In the genomic region with DNA sequence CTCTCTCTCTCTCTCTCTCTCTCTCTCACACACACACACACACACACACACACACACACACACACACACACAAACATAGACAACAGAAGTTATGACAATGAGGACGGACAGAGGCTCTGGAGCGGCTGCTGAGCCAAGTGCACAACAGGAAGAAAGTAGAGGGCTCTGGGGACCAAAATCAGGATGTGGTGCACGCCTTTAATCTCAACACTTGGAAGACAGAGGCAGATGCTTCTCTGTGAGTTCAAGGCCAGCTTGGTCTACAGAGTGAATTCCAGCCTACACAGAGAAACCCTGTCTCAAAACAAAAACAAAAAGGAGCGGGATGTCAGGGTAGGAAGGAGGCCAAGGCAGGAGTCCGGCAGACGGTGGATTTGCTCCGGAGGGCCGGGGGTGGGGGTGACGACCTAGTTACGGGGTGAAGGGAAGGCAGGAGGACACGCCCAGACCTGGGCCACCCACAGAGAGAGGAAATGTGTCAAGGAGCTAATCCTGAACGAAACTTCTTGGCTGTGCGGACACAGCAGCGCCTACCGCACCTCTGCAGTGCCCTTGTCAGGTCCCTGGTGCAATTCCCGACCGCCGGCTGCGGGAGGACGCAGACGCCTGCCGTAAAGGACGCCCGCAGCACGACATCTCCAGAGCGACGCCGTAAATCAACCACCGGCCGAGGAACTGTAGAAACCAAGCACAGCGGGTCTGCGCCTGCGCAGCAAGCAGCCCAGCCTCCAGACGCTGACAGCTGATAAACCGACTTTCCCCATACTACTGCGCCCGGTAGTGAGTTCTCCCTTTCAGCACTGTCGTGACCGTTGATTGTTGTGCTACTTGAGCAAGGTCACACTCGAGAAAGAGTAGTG, we compare ENCODE assay signal across 8 mouse cellular contexts. TPM values are rescaled to one million over a fixed set of nuclear protein-coding genes. Genes with fewer than 3 reads are reported as not detected.
DNase-seq lines count a peak whose midpoint lies in the region; ATAC-seq and TF ChIP-seq lines count a peak whose summit lies in the region.

TSS of gene Ndufs5 (minus strand) at position 629 of the 860 bp plus-strand sequence.

- H3K9ac ChIP-seq in ES-Bruce4 (ENCODE audit: low read depth, poor library complexity, severe bottlenecking) = peak within 1 kb of the TSS; percentile 70
- peak within 1 kb of the TSS; percentile 93 for H3K9ac ChIP-seq in forebrain, embryonic 13.5 days
- H3K9ac ChIP-seq in liver, postnatal 0 days (replicated peaks) = peak within 1 kb of the TSS; percentile 91
- peak within 1 kb of the TSS; percentile 84 for H3K9ac ChIP-seq in neural tube, embryonic 14.5 days (replicated peaks; ENCODE audit: low read depth, low read length)

- H3K27me3 ChIP-seq in ES-Bruce4 (ENCODE audit: control insufficient read depth, insufficient read depth, low read length, poor library complexity, severe bottlenecking) = no peaks in the 10 kb centered on the region
- H3K27me3 ChIP-seq in forebrain, embryonic 13.5 days = no peaks in the 10 kb centered on the region
- H3K27me3 ChIP-seq in liver, postnatal 0 days (ENCODE audit: insufficient read depth, low read length) = no peaks in the 10 kb centered on the region
- no peaks in the 10 kb centered on the region for H3K27me3 ChIP-seq in neural tube, embryonic 14.5 days (ENCODE audit: control insufficient read depth, insufficient read depth, low read length)

- peak; percentile 98 to 99 for DNase-seq in heart, postnatal 10 days
- peak; percentile 75 for DNase-seq in large intestine, adult 2 months (ENCODE audit: low read depth, low spot score)
- DNase-seq in liver, postnatal 0 days = peak; percentile 98
- DNase-seq in testis, postnatal 10 days (ENCODE audit: low spot score) = peak; percentile 98

- 0 out of 2 replicates have a peak, but pooled peaks cover 1% of the 10 kb centered on the region for H3K9me3 ChIP-seq in ES-Bruce4 (replicated peaks; ENCODE audit: control insufficient read depth, insufficient read depth, low read length, poor library complexity, severe bottlenecking)
- no peaks in the 10 kb centered on the region for H3K9me3 ChIP-seq in forebrain, embryonic 13.5 days (replicated peaks)
- no peaks in the 10 kb centered on the region for H3K9me3 ChIP-seq in liver, postnatal 0 days (ENCODE audit: low read length)
- no peaks in the 10 kb centered on the region for H3K9me3 ChIP-seq in neural tube, embryonic 14.5 days (ENCODE audit: control insufficient read depth, low read length)

- no peak for TF ChIP-seq EP300 in ES-Bruce4 (IDR thresholded peaks at IDR 0.05; ENCODE audit: insufficient read depth, low read depth, low read length)
- no peak for TF ChIP-seq EP300 in liver, postnatal 0 days (IDR thresholded peaks at IDR 0.05; ENCODE audit: low read depth)

- no peak within 1 kb of the TSS for H3K27ac ChIP-seq in ES-Bruce4 (ENCODE audit: insufficient read depth, low read length)
- H3K27ac ChIP-seq in forebrain, embryonic 13.5 days = peak within 1 kb of the TSS; percentile 52; the same call in 1 of the 2 replicates
- H3K27ac ChIP-seq in liver, postnatal 0 days (ENCODE audit: low read depth) = peak within 1 kb of the TSS; percentile 74
- H3K27ac ChIP-seq in neural tube, embryonic 14.5 days (ENCODE audit: low read depth, low read length) = peak within 1 kb of the TSS; percentile 50; the same call in 1 of the 2 replicates

- H3K36me3 ChIP-seq in ES-Bruce4 (ENCODE audit: control insufficient read depth, insufficient read depth, low read length, poor library complexity, severe bottlenecking) = peaks cover 7% of the 10 kb centered on the region; the same call in 1 of the 2 replicates
- H3K36me3 ChIP-seq in forebrain, embryonic 13.5 days (ENCODE audit: poor library complexity, severe bottlenecking) = peaks cover 26% of the 10 kb centered on the region
- no peaks in the 10 kb centered on the region; the same call in 1 of the 2 replicates for H3K36me3 ChIP-seq in liver, postnatal 0 days (replicated peaks; ENCODE audit: insufficient read depth, low read length)
- H3K36me3 ChIP-seq in neural tube, embryonic 14.5 days (ENCODE audit: control insufficient read depth, insufficient read depth, low read length) = peaks cover 12% of the 10 kb centered on the region

- peak within 1 kb of the TSS; percentile 86 for H3K4me2 ChIP-seq in forebrain, embryonic 13.5 days
- peak within 1 kb of the TSS; percentile 56 for H3K4me2 ChIP-seq in liver, postnatal 0 days (ENCODE audit: low read depth, low read length)
- H3K4me2 ChIP-seq in neural tube, embryonic 14.5 days (ENCODE audit: low read depth, low read length) = peak within 1 kb of the TSS; percentile 78

- peaks cover 1% of the 10 kb centered on the region for H3K4me1 ChIP-seq in ES-Bruce4 (ENCODE audit: control insufficient read depth, insufficient read depth, low read length)
- H3K4me1 ChIP-seq in forebrain, embryonic 13.5 days = peaks cover 10% of the 10 kb centered on the region
- no peaks in the 10 kb centered on the region for H3K4me1 ChIP-seq in liver, postnatal 0 days (ENCODE audit: insufficient read depth)
- peaks cover 4% of the 10 kb centered on the region; the same call in 1 of the 2 replicates for H3K4me1 ChIP-seq in neural tube, embryonic 14.5 days (ENCODE audit: control insufficient read depth, insufficient read depth, low read length)

- intact Hi-C loops in heart, postnatal 10 days (cut with DNase I) = loop anchor here (2.0 to 5.0 kb wide), 2 partner anchors 31 to 111 kb away; no protein-coding TSS in a partner anchor

- H3K4me3 ChIP-seq in ES-Bruce4 (ENCODE audit: low read depth, low read length) = peak within 1 kb of the TSS; percentile 91
- peak within 1 kb of the TSS; percentile 87 for H3K4me3 ChIP-seq in forebrain, embryonic 13.5 days
- peak within 1 kb of the TSS; percentile 83 for H3K4me3 ChIP-seq in liver, postnatal 0 days (ENCODE audit: low read depth, low read length)
- H3K4me3 ChIP-seq in neural tube, embryonic 14.5 days (ENCODE audit: low read depth, low read length) = peak within 1 kb of the TSS; percentile 72

- TF ChIP-seq CTCF in ES-Bruce4 (IDR thresholded peaks at IDR 0.05; ENCODE audit: low read depth, low read length) = no peak
- no peak for TF ChIP-seq CTCF in liver, postnatal 0 days (IDR thresholded peaks at IDR 0.05; ENCODE audit: low read depth)

- TF ChIP-seq POLR2A in ES-Bruce4 (IDR thresholded peaks at IDR 0.05; ENCODE audit: insufficient read depth, low read length) = peak; percentile 62

- WGBS in forebrain, embryonic 13.5 days = under 1% methylated on average over 40 of the region's 40 CpGs
- WGBS in large intestine, adult 2 months = under 1% methylated on average over 40 of the region's 40 CpGs
- WGBS in liver, postnatal 0 days (ENCODE audit: insufficient replicate concordance) = under 1% methylated on average over 40 of the region's 40 CpGs
- 1% methylated on average over 40 of the region's 40 CpGs for WGBS in neural tube, embryonic 14.5 days

- ATAC-seq in cerebellum, adult (ENCODE audit: insufficient number of reproducible peaks, low FRiP score, low TSS enrichment) = peak; percentile 96
- ATAC-seq in forebrain, embryonic 13.5 days = peak; percentile 98
- ATAC-seq in liver, postnatal 0 days = peak; percentile 100
- ATAC-seq in neural tube, embryonic 14.5 days (ENCODE audit: low read depth) = peak; percentile 96

RNA-seq across cellular contexts. Expression of gene Ndufs5, which starts in this region (rescaled TPM):
- polyA plus RNA-seq in ES-Bruce4 (2011; ENCODE audit: insufficient read depth, insufficient read length, low read depth, missing spikeins) = 130 and 166 TPM in 2 replicates
- polyA plus RNA-seq in forebrain, embryonic 13.5 days (2015; fragmentation: Nextera tagmentation; extraction: Ambion mirVana) = 352 and 406 TPM in 2 replicates
- 100 to 1,000 TPM; 334 to 374 TPM for total RNA-seq in heart, postnatal 10 days (2021)
- 62.4 and 69.0 TPM in 2 replicates for polyA plus RNA-seq in large intestine, adult 2 months (2012; rRNA removed)
- polyA plus RNA-seq in liver, postnatal 0 days (2015; fragmentation: Nextera tagmentation; extraction: Ambion mirVana) = 257 and 261 TPM in 2 replicates
- polyA plus RNA-seq in neural tube, embryonic 14.5 days (2014; fragmentation: Nextera tagmentation; extraction: Ambion mirVana) = 485 and 586 TPM in 2 replicates
